Mouse (Mus musculus): ENCODE measurements at regions not wholly inside any gene's neighbourhood (a gene's known extent, or its start where the extent isn't known, plus 50 kb on each side); places are given as distances from the start of the nearest gene placed in this dataset.

DNA sequence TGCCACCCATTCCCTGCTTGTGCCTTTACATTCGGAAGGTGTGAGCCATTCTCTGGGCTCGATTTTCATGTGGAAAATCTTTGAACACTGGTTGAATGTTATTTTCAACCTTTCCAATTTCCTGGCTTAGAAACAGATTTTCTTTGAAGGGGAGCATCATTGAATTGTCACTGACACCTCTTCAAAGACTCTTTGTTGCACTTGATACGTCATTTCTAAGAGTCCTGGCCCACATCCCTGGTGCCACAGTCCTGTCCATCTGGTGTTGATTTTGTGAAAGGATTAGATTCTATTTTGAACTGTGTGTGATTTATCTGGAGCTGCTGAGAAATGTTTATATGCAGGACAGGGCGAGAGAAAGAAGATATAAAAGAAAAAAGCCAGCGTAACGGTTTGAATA lies 217.6 kb downstream of the Fam173b start:
- no peak for TF ChIP-seq CTCF (conservative IDR thresholded peaks at IDR 0.05 in 1 of 2, IDR thresholded peaks at IDR 0.05 in 1 of 2; ENCODE audit: low read depth in 2 of 2, low read length in 2 of 2)
- TF ChIP-seq EP300 (IDR thresholded peaks at IDR 0.05; ENCODE audit: low read length) = no peak
- no peak for TF ChIP-seq POLR2A (IDR thresholded peaks at IDR 0.05; ENCODE audit: low read depth, low read length)

All from CH12.LX (cell line).